Mouse (Mus musculus): ENCODE data around the gene Tmed1.
"Not testable (repeated sequence)": the region's sequence is repeated elsewhere in the genome, so short reads cannot be mapped to it uniquely, and the experiment has no call there.

Gene Tmed1

DNA sequence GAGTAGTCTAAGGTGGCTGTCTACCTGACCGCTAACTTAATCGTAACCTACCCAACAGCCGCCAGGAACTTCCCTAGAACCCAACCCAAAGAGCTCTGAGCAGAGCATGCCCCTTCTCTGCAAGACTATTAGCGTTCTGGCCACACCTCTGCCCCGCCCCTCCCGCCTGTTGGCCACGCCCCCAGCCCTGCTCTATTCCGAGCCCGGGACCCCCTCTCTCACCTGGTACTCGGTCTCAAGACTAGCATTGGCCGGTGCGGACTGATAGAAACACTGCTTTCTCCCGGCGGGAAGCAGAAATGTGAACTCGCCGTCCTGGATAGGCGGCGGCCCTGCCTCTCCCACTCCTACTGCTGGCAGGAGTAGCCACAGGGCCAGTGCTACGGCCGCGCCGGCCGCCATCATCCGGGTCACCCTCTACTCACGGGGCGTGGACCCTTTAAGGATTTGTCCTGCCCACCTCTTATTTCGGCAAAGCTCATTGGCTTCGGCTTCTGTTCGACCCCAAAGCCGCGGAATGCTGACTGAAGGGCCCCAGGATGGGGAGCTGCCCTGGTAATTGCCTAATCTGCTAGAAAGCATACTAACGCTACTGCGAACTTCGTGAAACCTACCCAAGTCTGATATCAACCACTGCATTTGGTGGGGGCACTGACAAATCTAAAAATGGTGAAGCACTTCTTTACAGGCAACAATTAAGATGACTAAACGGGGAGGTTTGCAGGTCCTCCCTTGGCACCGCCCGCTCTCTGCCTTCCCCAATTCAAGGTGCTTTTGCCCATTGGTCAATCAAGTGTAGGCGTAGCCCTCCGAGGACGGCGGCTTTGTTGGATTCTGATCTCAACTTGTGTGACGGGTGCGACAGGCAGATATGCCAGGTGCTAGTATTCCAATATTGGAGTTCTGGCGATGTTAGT lies at the start of gene Tmed1:
TSS of gene Tmed1 (minus strand) at position 481 of the 917 bp plus-strand sequence.
- DNase-seq = peak; percentile 94

DNA sequence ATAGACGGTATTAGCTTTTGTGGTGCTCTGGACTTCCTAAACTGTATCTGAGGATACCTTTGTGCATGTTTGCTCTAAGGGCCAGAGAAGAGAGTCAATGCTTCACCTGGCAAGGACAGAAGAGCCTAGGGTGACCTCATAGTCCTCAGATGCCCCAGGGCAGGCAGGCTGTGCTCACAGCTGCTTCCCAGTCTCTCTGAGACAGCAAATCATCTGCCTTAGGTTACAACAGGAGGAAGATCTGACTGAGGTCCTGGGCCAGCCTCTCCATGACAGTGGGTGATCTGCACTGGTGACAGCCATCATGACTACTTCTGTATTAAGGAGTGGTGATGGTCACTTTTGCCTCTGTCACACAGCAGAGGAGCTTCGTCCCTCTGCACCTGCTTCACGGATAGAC lies 49.1 kb upstream of the Tmed1 start:
- DNase-seq = no peak

DNA sequence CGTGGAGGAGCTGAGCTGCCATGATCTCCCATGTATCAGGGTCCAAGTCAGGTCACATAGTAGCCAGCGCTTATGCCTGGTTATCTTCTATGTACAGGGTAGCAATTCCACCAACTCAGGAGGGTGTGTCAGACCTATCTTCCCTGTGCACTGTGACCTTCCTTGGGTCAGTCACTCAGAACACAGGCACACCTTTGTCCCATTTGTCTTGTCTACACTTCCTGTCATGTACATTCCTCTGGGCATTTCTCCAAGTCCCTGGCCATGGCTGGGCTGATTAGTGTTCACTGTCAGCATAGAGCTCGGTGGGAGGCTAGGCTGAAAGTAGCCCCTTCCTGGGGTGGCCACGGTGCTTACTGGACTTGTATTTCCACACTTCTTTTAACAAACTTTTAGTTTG lies 48.3 kb upstream of the Tmed1 start:
- no peak for DNase-seq

DNA sequence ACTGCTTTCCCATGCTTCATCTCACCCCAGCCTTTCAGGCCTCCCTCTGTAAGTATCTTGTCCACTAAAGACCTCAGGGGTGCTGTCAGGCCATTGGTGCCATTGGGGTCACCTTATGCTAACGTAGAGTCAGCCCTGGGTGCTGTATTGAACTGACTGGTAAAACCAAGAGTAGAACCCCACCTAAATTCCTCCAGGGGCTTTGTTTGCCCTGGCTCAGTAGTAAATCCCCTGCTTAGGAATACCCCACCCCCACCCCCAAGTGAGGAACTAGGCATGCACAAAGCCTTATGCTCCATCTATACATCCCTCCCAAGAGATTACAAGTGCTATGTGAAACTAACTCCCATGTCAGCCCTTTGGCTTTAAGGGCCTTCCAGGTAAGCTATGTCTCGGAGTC lies 47.5 kb upstream of the Tmed1 start:
- no peak for DNase-seq

DNA sequence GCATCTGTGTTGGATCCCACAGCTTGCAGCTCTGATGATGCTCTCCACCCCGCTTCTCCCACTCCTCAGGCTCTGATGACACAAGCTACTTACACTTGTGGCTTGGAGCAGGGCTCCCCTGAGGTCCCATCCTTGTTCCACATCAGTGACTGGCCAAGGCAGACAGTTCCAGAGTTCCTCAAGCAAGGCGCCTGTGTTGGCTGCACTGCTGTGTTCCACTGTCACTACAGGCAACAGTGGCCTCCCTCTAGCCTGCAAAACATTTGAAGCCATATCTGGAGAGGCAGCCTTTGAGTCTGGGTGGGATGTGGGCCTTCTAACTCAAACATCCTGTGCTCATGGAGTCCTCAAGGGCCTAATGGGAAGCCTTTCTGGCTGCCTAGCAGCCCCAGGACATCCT lies 46.9 kb upstream of the Tmed1 start:
- DNase-seq = no peak

DNA sequence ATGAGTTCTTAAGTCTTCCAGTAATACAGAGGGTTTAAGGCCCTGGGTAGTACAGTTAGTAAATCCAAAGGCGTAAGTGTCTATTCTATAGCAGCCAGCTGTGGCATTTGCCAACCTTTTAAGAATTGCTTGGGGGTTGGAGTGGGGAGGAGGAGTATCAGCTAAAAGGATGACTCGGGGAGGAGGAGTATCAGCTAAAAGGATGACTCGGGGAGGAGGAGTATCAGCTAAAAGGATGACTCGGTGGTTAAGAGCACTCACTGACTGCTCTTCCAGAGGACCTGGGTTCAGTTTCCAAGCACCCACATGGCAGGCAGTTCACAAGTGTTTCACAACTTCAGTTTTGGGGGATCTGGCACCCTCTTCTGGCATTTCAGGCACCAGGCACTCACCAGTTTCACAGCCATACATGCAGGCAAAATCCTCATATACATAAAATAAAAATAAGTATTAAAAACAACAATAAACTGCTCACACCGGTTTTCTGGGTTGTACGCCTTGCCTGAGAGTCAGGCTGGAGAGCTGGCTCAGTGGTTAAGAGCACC lies 45.2 kb upstream of the Tmed1 start:
- no peak for DNase-seq

DNA sequence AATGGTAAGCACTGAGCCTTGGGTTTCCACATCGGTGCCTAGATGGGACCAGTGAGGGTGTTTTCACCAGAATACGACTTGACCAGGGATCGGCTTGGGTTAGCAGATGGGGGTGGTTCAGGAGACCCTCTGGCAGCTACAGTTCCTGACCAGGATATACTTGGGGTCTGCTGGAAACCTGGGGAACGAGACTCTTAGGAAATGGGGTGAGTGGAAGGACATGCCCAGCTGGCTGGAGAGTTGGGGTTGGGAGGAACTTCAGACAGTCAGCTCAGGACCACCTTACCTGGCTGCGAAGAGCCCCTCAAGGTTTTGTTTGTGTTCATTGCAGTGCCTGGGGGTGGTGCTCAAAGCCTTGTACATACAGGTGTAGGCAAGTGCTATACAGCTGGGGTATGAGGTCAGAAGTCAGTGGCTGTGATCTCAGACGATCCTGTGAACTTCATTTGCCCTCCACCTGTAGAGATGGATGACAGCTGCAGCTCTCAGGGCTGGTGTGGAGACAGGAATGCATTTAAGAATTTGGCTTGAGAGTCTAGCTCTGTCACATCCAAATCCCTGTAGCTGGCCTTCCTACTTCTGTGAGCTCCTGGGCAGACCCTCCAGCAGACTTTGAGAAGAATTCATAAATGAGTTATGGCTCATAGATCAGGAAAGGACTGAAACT lies 43.7 kb upstream of the Tmed1 start:
- no peak for DNase-seq

DNA sequence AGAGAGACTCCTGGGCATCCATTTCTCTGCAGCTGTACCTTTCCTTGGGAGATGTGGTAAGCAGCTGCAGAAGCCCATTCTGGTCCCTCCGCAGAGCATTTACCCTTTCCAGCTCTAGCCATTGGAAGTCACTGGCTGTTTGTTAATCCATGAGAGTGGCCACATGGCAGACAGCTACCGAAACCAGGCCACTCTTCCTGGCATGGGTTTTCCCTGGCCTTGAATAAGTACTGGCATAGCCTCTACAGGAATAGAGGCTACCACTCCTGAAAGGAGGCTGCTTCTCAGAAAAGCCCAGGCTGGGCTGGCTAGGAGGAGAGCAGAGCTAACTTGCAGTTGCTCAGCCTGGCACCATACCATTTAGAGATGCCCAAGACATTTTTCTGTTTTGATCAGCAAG lies 41.0 kb upstream of the Tmed1 start:
- DNase-seq = peak in 1 of 2 experiments; percentile 26

DNA sequence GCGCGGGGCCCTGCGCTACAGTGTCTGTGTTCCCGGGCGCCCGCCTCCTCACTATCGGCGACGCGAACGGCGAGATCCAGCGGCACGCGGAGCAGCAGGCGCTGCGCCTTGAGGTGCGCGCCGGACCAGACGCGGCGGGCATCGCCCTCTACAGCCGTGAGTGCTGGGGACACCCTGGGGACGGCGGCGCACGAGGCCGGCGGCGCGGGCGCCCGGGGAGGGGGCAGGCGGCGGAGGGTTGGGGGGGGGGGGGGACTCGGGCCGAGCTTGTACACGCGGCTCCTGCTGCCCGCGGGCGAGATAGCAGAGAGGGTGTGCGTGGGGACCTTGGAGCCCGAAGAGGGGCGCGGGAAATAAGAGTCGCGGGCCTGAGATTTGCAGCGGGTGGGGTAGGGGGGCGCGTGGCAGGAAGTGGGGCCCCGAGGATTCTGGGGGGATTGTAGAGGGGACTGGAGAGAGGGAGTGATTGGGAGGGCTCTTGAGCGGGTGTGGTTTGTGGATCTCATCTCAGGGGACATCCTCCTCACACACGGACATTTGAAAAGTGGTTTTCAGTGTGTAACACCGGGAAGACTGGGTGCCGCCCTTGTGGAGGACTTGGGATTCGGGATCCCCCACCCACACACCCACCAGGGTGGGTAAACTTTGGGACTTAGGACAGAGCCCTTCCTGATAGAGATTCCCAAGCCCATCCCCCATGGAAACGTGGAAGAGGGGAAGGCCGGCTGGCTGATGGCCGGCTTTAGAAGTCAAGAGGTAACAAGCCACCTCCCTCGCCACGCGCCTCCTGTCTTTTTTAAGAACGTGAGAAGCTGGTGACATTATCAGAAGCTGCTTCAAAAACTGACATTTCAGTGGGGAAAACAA lies 37.3 kb upstream of the Tmed1 start:
- DNase-seq = peak; percentile 27 to 42

DNA sequence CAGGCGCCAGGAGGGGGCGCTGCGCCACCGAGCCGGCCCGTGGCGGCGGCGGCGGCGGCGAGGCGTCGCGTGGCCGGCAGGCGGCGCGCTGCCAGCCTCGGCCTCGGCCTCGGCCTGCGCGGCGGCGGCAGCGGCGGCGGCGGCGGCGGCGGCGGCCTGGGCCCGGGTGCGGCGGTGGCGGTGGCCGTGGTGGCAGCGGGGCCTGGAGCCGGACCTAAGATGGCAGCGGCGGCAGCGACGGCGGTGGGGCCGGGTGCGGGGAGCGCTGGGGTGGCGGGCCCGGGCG lies 36.7 kb upstream of the Tmed1 start, which contains the start of gene Carm1:
TSS of gene Carm1 (plus strand) at position 106 of the 286 bp plus-strand sequence.
- no peak for DNase-seq

DNA sequence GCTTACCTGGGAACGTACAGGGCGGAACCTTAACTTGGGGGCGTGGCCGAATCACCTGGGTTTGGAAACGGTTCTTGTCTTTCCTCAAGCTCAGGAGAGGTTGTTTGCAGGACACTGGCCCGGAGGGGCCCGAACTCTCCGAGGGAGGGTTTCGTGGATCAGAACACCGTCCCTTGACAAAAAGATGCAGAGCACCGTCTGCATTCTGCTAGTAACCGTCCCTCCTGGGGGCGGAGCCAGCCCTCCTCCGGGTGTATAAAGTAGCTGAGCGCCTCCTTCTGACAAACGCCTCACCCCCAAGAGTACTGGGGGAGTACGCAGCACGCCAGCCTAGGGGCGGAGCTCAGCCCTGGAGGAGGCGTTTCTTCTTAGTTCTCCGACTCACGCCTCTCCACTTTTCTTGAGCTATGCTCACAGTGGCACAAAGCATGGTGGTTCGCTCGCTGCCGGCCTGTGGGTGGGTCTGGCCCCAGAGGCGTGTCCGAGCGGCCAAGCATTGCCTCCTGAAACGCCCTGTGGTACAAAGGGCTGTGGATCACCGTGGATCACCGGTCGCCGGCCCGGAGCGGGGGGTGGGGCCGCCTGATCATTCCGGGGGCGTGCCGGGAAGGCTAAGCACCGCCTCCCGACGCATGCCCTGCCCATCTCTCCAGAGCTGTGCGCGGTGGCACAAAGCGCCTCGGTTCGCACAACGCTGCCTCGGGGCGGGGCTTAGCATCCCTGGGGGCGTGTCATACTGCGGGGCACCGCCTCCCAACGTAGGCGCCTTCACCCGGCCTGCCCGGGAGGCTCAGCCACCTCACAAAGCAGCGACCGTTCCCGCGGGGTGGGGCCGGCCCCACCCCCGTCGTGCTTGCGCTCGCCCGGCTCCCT lies 36.1 kb upstream of the Tmed1 start:
- peak; percentile 97 to 99 for DNase-seq

DNA sequence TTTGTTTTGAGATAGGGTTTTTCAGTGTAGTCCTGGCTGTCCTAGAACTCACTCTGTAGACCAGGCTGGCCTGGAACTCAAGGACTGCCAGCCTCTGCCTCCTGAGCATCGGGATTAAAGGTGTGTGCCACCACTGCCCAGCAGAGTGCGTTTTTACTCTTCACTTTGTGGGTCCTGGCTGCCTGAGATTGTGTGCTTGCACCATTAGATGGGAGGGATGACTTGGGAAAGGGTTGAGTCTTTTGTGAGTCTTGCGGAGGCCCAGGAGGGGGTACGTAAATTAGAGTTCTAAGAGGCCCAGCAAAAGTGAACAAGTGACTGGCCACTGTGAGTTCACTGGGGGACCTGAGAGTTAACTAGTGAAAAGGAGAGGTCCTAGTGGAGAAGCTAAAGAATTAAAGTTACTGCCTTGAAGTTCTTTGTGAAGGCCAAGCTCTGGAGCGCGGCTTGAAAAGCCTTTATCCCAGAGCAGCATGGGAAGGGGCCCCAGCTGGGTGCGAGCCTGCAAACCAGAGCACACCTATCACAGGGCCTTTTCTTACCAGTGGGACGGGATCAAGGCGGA lies 35.4 kb upstream of the Tmed1 start:
- no peak for DNase-seq

DNA sequence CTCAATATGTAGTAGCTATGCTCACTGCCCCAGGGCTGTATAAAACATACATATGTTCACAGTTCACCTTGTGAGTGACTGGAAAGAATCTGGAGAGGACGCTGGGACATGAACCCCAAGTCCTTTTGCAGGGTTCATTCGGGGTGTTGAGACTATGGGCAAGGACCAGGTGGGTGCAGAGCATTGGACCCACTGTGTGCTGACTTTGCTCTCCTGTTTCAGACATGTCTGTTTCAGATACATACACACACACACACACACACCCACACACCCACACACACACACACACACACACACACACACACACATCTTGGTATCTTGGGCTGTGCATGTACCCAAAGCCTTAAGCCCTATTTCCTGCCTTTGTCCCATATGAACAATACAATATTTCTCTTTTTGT lies 31.9 kb upstream of the Tmed1 start:
- DNase-seq = not testable (repeated sequence)

DNA sequence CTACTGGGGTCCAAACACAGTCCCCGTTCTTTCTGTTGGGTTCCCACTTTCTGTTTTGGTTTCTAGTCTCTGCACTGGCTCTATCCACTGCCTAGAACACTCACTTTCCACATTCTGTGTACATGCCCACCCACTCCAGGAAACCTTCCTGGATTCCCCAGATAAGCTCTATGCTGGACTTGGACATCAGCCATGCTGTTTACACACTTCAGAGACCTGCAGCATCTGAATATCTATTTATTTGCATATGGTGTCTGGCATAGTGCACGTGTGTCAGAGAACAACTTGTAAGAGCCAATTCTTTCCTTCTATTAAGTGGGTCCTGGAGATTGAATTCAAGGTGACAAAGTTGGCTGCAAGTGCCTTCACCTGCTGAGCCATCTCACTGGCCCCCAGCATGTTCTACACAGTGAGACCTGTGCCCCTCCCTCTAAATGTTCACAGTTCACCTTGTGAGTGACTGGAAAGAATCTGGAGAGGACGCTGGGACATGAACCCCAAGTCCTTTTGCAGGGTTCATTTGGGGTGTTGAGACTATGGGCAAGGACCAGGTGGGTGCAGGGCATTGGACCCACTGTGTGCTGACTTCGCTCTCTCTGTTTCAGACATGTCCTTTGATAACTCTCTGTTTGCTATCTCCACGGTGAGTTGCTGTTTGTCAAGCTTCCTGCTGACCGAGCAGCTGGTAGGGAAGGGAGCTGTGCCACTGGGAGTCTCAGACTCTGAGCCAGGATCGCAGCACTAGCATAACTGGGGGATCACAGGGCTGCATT lies 30.1 kb upstream of the Tmed1 start:
- no peak for DNase-seq

DNA sequence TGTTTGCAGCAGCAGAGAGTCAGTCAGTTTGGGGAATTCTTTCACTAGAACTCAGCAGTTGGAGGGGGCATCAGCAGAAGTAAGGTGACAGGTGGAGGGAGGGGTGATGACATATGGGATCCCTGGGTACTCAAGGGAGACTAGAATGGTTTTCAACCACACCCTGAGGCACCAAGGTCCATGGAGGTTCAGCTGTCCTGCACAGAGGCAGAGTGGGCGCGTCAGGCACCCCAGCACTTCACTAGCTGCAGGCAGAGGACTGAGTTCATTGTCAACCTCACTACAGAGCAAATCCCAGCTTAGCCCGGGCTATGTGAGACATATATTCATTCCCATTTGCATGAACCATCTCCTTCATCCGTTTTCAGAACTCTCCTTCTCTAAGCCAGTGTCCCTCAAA lies 27.0 kb upstream of the Tmed1 start:
- DNase-seq = no peak

DNA sequence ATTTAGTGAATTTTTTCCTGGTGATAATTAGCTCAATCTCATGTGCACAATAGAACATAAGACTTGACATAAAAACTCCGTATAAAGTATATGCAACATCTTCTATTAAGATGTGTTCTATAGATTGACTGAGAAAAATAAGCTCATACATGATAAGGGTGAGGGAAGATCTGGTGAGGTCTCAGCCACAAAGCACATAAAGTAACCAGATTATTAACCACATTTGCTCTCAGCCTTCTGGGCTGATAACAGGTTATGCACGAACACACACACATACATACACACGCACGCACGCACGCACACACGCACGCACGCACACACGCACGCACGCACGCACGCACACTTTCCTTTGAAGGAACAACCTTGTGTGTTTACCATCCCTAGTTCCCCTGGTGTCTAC lies 26.4 kb upstream of the Tmed1 start:
- no peak for DNase-seq

DNA sequence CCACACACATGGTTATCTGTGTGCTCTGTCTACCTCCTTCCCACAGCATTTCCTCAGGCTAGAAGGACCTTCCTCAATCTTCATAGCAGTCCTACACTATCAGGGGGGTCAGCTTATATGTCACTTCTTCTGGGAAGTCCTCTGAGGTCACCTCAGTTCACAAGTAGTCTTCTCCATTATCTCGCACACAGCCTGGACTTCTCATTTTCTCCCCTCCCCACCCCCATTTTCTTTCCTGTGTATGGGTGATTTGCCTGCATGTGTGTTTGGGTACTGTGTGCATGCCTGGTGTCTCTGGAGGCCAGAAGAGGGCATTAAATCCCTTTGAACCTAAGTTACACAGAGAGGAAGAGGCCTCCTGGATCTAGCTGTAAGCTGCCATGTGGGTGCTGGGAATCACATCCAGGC lies 17.9 kb upstream of the Tmed1 start:
- no peak for DNase-seq

DNA sequence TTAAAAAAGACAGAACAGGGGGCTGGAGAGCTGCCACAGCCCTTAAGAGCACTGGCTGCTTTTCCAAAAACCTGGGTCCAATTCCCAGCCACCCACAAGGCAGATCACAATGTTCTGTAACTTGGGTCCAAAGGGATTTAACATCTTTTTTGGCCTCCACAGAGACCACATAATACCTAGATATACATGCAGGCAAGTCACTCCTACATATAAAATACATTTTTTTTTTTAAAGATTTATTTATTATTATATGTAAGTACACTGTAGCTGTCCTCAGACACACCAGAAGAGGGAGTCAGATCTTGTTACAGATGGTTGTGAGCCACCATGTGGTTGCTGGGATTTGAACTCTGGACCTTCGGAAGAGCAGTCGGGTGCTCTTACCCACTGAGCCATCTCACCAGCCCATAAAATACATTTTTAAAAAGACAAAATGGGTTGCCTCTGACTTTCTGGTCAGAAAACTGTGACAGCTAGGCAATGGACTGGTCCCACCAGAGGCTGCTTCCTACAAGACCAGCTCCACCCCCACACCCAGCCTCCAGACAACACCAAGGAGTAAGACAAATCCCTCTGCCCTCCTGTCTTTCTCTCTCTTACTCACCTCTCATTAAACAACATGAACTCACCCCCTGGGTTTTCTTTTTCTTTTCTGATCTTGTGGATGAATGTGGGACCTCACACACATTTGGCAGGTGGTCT lies 17.2 kb upstream of the Tmed1 start:
- DNase-seq = no peak

DNA sequence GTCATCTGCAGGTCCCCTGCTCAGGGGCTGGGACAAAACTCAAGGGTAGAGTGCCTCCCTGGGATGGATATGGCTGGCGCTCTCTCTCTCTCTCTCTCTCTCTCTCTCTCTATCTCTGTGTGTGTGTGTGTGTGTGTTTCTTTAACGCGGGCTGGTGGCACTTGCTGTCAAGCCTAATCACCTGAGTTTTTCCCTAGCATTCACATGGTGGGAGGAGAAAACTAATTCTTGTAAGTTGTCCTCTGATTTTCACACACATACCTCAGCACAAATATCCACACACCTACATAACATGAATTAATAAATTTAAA lies 16.5 kb upstream of the Tmed1 start:
- no peak for DNase-seq

DNA sequence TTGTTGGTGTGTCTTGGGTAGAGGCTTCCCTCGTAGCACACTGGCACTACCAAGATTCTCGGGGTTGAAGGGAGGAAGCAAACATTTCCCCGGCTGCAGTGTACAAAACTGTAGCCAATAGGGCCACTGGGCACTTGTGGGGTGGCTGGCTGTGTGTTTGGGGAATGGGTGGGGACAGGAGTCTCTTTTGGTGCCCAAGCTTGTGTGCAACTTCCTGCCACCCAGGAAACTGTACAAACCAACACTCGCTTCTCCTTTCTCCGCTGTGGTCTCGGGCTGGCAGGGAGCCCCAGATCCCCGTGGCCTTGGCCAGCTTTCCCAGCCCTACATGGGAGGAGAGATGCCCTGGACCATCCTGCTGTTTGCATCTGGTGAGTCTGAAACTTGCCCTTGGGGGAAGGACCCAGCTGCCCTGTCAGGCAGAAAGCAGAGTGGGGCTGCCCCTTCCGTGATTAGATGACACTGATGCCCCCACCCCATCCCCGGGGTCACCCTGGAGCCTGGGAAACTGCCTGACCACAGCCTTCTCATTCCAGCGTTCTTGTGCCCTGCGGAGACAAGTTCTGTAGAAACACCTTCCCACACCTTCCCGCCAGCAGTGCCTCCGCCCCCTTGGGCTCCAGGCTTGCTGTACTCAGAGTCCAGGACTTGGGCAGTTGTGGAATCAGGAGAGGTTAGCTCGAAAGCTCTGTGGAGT lies 16.0 kb upstream of the Tmed1 start, which contains the start of gene AB124611:
TSS of gene AB124611 (plus strand) at position 240 of the 697 bp plus-strand sequence.
- no peak for DNase-seq

Measured in cerebellum, postnatal 36 days (tissue).